Mouse (Mus musculus): ENCODE results near the gene Tusc1. TPM values are rescaled to one million over a fixed set of nuclear protein-coding genes. Genes with fewer than 3 reads are reported as not detected.

The Tusc1 gene
- 3.3 and 3.9 TPM in 2 replicates for polyA plus RNA-seq (2016; fragmentation: Nextera tagmentation; extraction: Ambion mirVana)

DNA sequence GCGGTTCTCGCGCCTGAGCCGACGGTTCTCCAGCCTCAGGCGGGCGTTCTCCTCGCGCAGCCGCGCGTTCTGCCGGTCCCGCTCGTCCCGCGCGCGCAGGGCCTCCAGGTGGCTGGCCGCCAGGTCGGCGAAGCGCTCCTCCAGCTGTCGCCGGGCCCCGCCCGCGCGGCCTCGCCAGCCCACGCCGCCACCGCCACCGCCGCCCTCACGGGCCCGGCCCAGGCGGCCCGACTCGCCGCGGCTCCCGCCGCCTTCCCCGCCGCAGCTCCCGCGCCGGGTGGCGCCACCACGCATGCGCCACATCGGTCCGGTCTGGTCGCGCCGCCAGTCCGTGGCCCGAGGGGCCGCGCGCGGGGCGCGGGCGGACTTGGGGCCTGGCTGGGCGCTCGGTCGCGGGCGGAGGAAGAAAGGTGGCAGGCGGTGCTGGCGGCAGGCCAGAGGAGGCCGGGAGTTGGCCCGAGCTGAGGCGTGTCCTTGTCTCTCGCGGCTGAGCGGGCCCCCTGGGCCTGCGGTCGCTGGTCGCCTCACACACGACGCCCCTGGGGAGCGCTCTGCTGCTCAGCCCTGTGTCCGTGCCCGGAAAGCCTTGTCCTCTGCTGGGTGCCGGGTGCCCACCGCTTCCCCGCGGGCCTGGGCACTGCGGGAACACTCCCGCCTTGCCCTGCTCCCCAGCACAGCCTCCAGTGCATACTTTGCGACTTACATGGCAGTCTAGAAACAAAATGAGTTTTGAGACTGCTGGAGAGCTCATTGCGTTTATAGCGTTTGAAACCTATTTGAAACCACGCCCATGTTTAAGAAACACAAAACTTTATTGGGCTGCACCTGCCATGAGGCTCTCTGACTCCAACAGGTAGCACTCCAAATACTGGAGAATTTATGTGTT lies at the start of gene Tusc1:
Tusc1 (minus strand) TSS at position 394 of the 886 bp plus-strand sequence.
- no peaks in the 10 kb centered on the region for H3K27me3 ChIP-seq (replicated peaks; ENCODE audit: low read depth, poor library complexity, severe bottlenecking)
- WGBS, result under 1% methylated on average over 97 of the region's 97 CpGs
- peak within 1 kb of the TSS; percentile 96 for H3K27ac ChIP-seq (replicated peaks)
- H3K4me1 ChIP-seq, result peaks cover 7% of the 10 kb centered on the region; the same call in 1 of the 2 replicates
- no peaks in the 10 kb centered on the region for H3K9me3 ChIP-seq
- no peaks in the 10 kb centered on the region for H3K36me3 ChIP-seq (replicated peaks)
- DNase-seq (ENCODE audit: low spot score), result peak; percentile 80
- H3K4me3 ChIP-seq, result peak within 1 kb of the TSS; percentile 77

DNA sequence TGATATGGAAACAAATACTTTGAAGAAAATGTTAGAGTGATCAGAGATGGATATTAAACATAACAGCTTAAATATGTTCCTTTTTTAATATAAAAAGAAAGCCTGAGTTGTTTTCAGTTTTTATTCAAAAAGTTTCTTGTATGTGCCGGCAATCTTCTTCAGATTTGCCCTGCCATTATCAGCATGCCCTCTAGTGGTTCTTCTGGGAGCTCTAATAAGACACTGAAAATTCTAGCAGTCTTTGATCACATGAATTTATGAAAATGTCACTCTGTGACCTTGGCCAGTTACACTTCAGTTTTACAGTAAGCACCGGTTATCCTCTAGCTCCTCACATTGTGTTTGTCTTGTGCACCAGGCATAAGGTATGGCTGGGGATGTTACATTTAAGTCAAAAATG lies 17.6 kb upstream of the Tusc1 start:
- Histone ChIP-seq H3K27me3 (replicated peaks; ENCODE audit: low read depth, poor library complexity, severe bottlenecking) (no peaks in the 10 kb centered on the region), H3K9me3 (no peaks in the 10 kb centered on the region), H3K4me1 (no peaks in the 10 kb centered on the region), H3K4me3 (no peak overlapping the region), H3K36me3 (replicated peaks) (no peaks in the 10 kb centered on the region), H3K27ac (replicated peaks) (no peak overlapping the region)
- 76% methylated on average over 2 of the region's 2 CpGs for WGBS
- DNase-seq (ENCODE audit: low spot score), result no peak

- H3K4me3 ChIP-seq, result no peak overlapping the region
- no peak overlapping the region for H3K27ac ChIP-seq (replicated peaks)
- WGBS, result 92% methylated on average over 2 of the region's 2 CpGs
- no peaks in the 10 kb centered on the region for H3K9me3 ChIP-seq
- H3K36me3 ChIP-seq (replicated peaks), result no peaks in the 10 kb centered on the region
- no peaks in the 10 kb centered on the region for H3K27me3 ChIP-seq (replicated peaks; ENCODE audit: low read depth, poor library complexity, severe bottlenecking)
- DNase-seq (ENCODE audit: low spot score), result no peak
- no peaks in the 10 kb centered on the region for H3K4me1 ChIP-seq
These were observed 9.0 kb upstream of the Tusc1 start for GRCm38 (mm10) chr4:93344357-93344756.

DNA sequence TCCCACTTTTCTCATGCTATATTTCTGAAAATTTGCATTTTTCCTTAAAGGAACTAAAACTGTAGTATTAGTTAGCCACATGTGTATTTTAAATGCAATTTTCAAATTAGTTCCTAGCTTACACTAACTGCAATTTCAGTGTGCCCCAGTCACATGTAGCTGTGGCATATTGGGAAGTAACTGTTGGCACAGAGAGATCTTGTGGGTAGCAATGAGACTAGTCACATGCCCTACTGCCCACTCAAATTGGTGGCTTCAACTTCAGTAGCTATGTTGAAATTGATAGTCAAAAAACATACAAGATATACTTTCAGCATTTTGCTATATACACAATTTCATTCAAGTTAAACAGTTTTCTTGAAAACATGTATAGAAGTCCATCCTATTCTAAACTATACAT lies 6.3 kb upstream of the Tusc1 start:
- Histone ChIP-seq H3K4me3 (no peak overlapping the region), H3K27me3 (replicated peaks; ENCODE audit: low read depth, poor library complexity, severe bottlenecking) (no peaks in the 10 kb centered on the region), H3K9me3 (no peaks in the 10 kb centered on the region), H3K27ac (replicated peaks) (no peak overlapping the region), H3K36me3 (replicated peaks) (no peaks in the 10 kb centered on the region), H3K4me1 (no peaks in the 10 kb centered on the region)
- no peak for DNase-seq (ENCODE audit: low spot score)

DNA sequence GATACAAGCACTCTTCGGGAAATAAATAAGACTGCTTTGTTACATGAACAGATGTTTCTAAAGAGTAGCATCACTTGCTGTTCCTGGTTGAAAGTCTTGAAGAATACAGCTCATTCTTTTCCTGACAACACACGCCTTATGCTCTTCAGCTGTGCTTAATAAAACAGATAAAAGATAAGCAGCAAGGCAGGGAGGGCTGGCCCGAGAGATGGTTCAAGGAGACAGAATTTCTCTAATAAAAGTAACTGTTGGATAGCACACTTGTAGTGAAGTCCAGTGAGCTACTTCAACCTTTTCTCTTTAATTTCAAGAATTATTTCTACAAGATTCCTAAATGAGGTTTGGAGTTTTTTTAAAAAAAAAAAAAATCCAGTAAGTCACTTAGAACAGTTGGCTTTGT lies 2.7 kb upstream of the Tusc1 start:
- 77% methylated on average over 3 of the region's 3 CpGs for WGBS

GRCm38 (mm10) chr4:93334636-93335117 lies 634 bp downstream of the Tusc1 start:
- Histone ChIP-seq H3K27ac (replicated peaks) (peak overlapping the region; percentile 96), H3K27me3 (replicated peaks; ENCODE audit: low read depth, poor library complexity, severe bottlenecking) (no peaks in the 10 kb centered on the region), H3K4me3 (peak overlapping the region; percentile 77), H3K36me3 (replicated peaks) (no peaks in the 10 kb centered on the region), H3K9me3 (no peaks in the 10 kb centered on the region), H3K4me1 (peaks cover 7% of the 10 kb centered on the region; the same call in 1 of the 2 replicates)
- under 1% methylated on average over 49 of the region's 49 CpGs for WGBS
- DNase-seq (ENCODE audit: low spot score), result peak; percentile 88

More for the DNA sequence above, 2.7 kb upstream of the Tusc1 start:
- no peaks in the 10 kb centered on the region for H3K27me3 ChIP-seq (replicated peaks; ENCODE audit: low read depth, poor library complexity, severe bottlenecking)
- no peak for DNase-seq (ENCODE audit: low spot score)
- H3K9me3 ChIP-seq, result no peaks in the 10 kb centered on the region
- no peak overlapping the region for H3K27ac ChIP-seq (replicated peaks)
- H3K36me3 ChIP-seq (replicated peaks), result no peaks in the 10 kb centered on the region
- peaks cover 7% of the 10 kb centered on the region; the same call in 1 of the 2 replicates for H3K4me1 ChIP-seq
- H3K4me3 ChIP-seq, result no peak overlapping the region

DNA sequence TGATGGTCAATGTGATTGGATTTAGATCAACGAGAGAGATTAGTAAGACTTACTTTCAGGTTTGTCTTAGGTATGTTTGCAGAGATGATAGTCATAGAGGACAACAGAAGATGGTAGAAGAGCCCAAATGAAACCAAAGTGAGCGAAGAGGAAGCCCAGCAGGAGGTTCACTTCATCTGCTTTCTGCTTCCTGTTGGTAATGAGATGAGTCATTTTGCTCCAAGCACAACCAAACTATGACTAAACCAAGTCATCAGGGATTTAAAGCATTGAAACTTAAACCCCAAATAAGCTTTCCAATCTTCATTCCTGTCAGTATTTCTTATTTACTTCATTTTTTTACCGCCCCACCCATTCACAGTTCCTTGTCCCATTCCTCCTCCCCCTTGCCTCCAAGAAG lies 27.8 kb downstream of the Tusc1 start:
- no peak overlapping the region for H3K4me3 ChIP-seq
- no peaks in the 10 kb centered on the region for H3K4me1 ChIP-seq
- no peaks in the 10 kb centered on the region for H3K36me3 ChIP-seq (replicated peaks)
- DNase-seq (ENCODE audit: low spot score), result no peak
- WGBS, result 92% methylated on average over 3 of the region's 3 CpGs
- no peaks in the 10 kb centered on the region for H3K27me3 ChIP-seq (replicated peaks; ENCODE audit: low read depth, poor library complexity, severe bottlenecking)
- H3K9me3 ChIP-seq, result no peaks in the 10 kb centered on the region
- no peak overlapping the region for H3K27ac ChIP-seq (replicated peaks)

DNA sequence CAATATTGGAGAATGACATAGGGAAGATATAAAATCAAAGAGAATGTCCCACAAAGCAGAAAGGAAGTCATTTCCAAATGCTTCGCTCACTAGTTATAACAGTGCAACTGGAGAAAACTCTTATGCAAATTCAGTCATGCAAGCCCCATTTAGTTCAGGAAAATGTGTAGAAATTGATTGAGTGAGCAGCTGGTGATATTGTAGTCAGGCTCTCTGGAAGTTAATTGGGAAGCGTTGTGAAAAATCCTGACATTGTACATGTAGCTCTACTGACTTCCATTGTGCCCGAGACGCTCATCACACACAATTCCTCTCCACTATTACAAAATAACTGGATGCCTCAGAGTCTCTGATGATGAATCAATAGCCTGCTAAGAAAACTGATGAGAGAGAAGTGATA lies 49.2 kb downstream of the Tusc1 start:
- 91% methylated on average over 4 of the region's 4 CpGs for WGBS
- Histone ChIP-seq H3K4me3 (no peak overlapping the region), H3K27me3 (replicated peaks; ENCODE audit: low read depth, poor library complexity, severe bottlenecking) (no peaks in the 10 kb centered on the region), H3K4me1 (no peaks in the 10 kb centered on the region), H3K36me3 (replicated peaks) (no peaks in the 10 kb centered on the region), H3K27ac (replicated peaks) (no peak overlapping the region), H3K9me3 (no peaks in the 10 kb centered on the region)
- no peak for DNase-seq (ENCODE audit: low spot score)

All from embryonic facial prominence, embryonic 10.5 days (tissue).